Mouse (Mus musculus) limb, embryonic 14.5 days (tissue): ENCODE measurements around the gene Ppara. TPM values are rescaled to one million over a fixed set of nuclear protein-coding genes. Genes with fewer than 3 reads are reported as not detected.
"Not testable (repeated sequence)": the region's sequence is repeated elsewhere in the genome, so short reads cannot be mapped to it uniquely, and the experiment has no call there.

Experiments used
- ATAC-seq: fragments of 200-750 bp; cut with Nextera tagmentation; 2 replicates; pipeline ENCODE4 v1.8.0; 2017; ENCODE audit warnings: low read depth, moderate number of reproducible peaks, moderate TSS enrichment; ENCODE audit not compliant: low FRiP score
- DNase-seq: peaks from one replicate; pipeline ENCODE4 v3.0.0-alpha.2; 2015; ENCODE audit warnings: low spot score
- H3K27ac ChIP-seq: fragments of 300-500 bp; sonication (generic); replicated peaks from 2 replicates; pipeline ENCODE4 v1.5.1; 2014; ENCODE audit warnings: low read depth, mild to moderate bottlenecking, low read length, moderate library complexity, mixed read lengths
- H3K27me3 ChIP-seq: fragments of 300-500 bp; sonication (generic); 2 replicates; pipeline ENCODE4 v1.6.1; 2014; ENCODE audit warnings: low read length, mixed read lengths; ENCODE audit not compliant: control insufficient read depth, insufficient read depth
- H3K36me3 ChIP-seq: fragments of 300-500 bp; sonication (generic); 2 replicates; pipeline ENCODE4 v1.6.1; 2014; ENCODE audit warnings: mild to moderate bottlenecking, low read length, moderate library complexity, mixed read lengths; ENCODE audit not compliant: control insufficient read depth, insufficient read depth
- H3K4me1 ChIP-seq: fragments of 300-500 bp; sonication (generic); 2 replicates; pipeline ENCODE4 v1.6.1; 2014; ENCODE audit warnings: antibody characterized with exemption, low read length, mixed read lengths; ENCODE audit not compliant: control insufficient read depth, insufficient read depth
- H3K4me2 ChIP-seq: fragments of 300-500 bp; sonication (generic); replicated peaks from 2 replicates; pipeline ENCODE4 v1.6.1; 2014; ENCODE audit warnings: low read depth, mild to moderate bottlenecking, low read length, moderate library complexity; ENCODE audit not compliant: severe bottlenecking
- H3K4me3 ChIP-seq: fragments of 300-500 bp; sonication (generic); replicated peaks from 2 replicates; pipeline ENCODE4 v1.5.1; 2014; ENCODE audit warnings: low read length
- H3K9ac ChIP-seq: fragments of 300-500 bp; sonication (generic); 2 replicates; pipeline ENCODE4 v1.6.1; 2014; ENCODE audit warnings: mild to moderate bottlenecking, low read depth, low read length, moderate library complexity; ENCODE audit not compliant: severe bottlenecking
- H3K9me3 ChIP-seq: fragments of 300-500 bp; sonication (generic); 2 replicates; pipeline ENCODE4 v1.6.1; 2016; ENCODE audit warnings: low read length; ENCODE audit not compliant: control insufficient read depth
- POLR2A ChIP-seq: fragments of 200-500 bp; IDR thresholded peaks from 2 replicates; pipeline ENCODE4 v1.8.0; 2012; ENCODE audit warnings: inconsistent platforms, mild to moderate bottlenecking, moderate library complexity, borderline replicate concordance; ENCODE audit not compliant: insufficient read depth, insufficient read length; ENCODE audit errors: extremely low read depth
- WGBS: fragments of 180-500 bp; shearing (Covaris S2); extraction: QIAGEN DNeasy Blood & Tissue Kit; methylation state at CpG from one replicate; pipeline ENCODE4 v1.1.7; 2014; 5-methylcytosine and 5-hydroxymethylcytosine counted together
- polyA plus RNA-seq, 2 experiments: library from polyadenylated mRNA; depleted of rRNA in 1 of 2; stranded (reverse) in 1 of 2; unstranded in 1 of 2; fragments of >200 nt; fragmentation: Nextera tagmentation in 1 of 2; extraction: Ambion mirVana in 1 of 2; gene quantifications; 2 replicates each; pipeline versions ENCODE4 v1.2.1 to v1.2.3; 2012 to 2014

The Ppara gene
- polyA plus RNA-seq, 2 experiments = 0.84 to 2.8 TPM

- Histone ChIP-seq H3K9ac (no peak overlapping the region), H3K27ac (no peak overlapping the region), H3K4me1 (no peaks in the 10 kb centered on the region), H3K4me3 (no peak overlapping the region), H3K9me3 (no peaks in the 10 kb centered on the region), H3K4me2 (no peak overlapping the region), H3K27me3 (no peaks in the 10 kb centered on the region), H3K36me3 (no peaks in the 10 kb centered on the region)
- no peak for TF ChIP-seq POLR2A
- ATAC-seq (no peak), DNase-seq (no peak)
- WGBS = 68% methylated on average over 5 of the region's 5 CpGs
Measured at GRCm38 (mm10) chr15:85776771-85777170, 42.0 kb downstream of the Ppara start.

DNA sequence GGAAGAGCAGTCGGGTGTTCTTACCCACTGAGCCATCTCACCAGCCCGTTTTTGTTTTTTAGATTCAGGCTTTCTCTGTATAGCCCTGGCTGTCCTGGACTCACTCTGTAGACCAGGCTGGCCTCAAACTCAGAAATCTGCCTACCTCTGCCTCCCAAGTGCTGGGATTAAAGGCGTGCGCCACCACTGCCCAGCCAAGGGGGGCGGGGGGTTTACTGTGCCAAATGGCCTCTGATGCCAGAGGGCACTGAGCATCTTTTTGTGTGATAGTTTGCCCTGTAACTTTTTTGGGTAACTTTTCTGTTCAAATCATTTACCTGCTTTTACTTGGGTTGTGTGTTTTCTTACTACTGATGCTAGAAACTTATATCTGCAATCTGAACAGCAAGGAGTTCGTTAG, 44.1 kb downstream of the Ppara start:
- DNase-seq, H3K27ac ChIP-seq, H3K36me3 ChIP-seq, H3K4me2 ChIP-seq, H3K9ac ChIP-seq, H3K4me3 ChIP-seq, H3K4me1 ChIP-seq, H3K9me3 ChIP-seq, ATAC-seq, H3K27me3 ChIP-seq: not testable (repeated sequence)
- WGBS = 92% methylated on average over 6 of the region's 6 CpGs

GRCm38 (mm10) chr15:85783146-85783545, 48.4 kb downstream of the Ppara start:
- Histone ChIP-seq H3K27me3 (no peaks in the 10 kb centered on the region), H3K36me3 (no peaks in the 10 kb centered on the region), H3K4me3 (no peak overlapping the region), H3K4me2 (no peak overlapping the region), H3K9me3 (no peaks in the 10 kb centered on the region), H3K4me1 (no peaks in the 10 kb centered on the region), H3K27ac (no peak overlapping the region), H3K9ac (no peak overlapping the region)
- 89% methylated on average over 4 of the region's 4 CpGs for WGBS
- no peak for TF ChIP-seq POLR2A
- DNase-seq = no peak
- no peak for ATAC-seq

DNA sequence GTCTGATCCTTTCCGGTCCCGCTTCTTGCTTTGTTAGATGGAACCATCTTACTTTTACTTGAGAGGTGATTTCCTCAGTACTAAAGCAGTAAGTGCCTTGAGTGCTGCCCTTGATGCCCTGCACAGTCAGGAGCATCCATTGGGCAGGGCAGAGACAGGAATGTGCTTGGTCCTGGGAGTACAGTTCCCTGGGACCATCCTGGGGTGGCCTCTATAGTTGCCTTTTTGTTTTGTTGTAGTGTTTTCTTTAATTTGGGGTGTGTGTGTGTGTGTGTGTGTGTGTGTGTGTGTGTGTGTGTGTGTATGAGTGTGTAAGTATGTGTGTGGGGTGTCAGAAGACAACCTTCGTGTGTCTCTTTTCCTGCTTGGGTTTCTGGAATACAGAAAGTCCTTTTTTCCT, 49.6 kb downstream of the Ppara start:
- WGBS = 84% methylated on average over 3 of the region's 3 CpGs
- no peak for DNase-seq
- Histone ChIP-seq H3K4me2 (no peak overlapping the region), H3K4me1 (no peaks in the 10 kb centered on the region), H3K9me3 (no peaks in the 10 kb centered on the region), H3K9ac (no peak overlapping the region), H3K27ac (no peak overlapping the region), H3K36me3 (no peaks in the 10 kb centered on the region), H3K4me3 (no peak overlapping the region), H3K27me3 (no peaks in the 10 kb centered on the region)
- ATAC-seq = no peak
- no peak for TF ChIP-seq POLR2A

GRCm38 (mm10) chr15:85786711-85787110, 51.9 kb downstream of the Ppara start:
- WGBS = 72% methylated on average over 5 of the region's 5 CpGs
- no peak for ATAC-seq
- H3K4me2 ChIP-seq = no peak overlapping the region
- DNase-seq = no peak
- H3K36me3 ChIP-seq = no peaks in the 10 kb centered on the region
- H3K4me3 ChIP-seq = no peak overlapping the region
- TF ChIP-seq POLR2A = no peak
- no peak overlapping the region for H3K9ac ChIP-seq
- H3K27me3 ChIP-seq = no peaks in the 10 kb centered on the region
- H3K9me3 ChIP-seq = no peaks in the 10 kb centered on the region
- no peaks in the 10 kb centered on the region for H3K4me1 ChIP-seq
- H3K27ac ChIP-seq = no peak overlapping the region

GRCm38 (mm10) chr15:85787482-85787881, 52.7 kb downstream of the Ppara start:
- Histone ChIP-seq H3K4me3 (no peak overlapping the region), H3K9me3 (no peaks in the 10 kb centered on the region), H3K27me3 (no peaks in the 10 kb centered on the region), H3K9ac (no peak overlapping the region), H3K4me2 (no peak overlapping the region), H3K4me1 (no peaks in the 10 kb centered on the region), H3K27ac (no peak overlapping the region), H3K36me3 (no peaks in the 10 kb centered on the region)
- WGBS = 91% methylated on average over 6 of the region's 6 CpGs
- no peak for ATAC-seq
- DNase-seq = no peak
- TF ChIP-seq POLR2A = no peak
